Mouse (Mus musculus) kidney, embryonic 15.5 days (tissue): ENCODE data around the gene Olfr1396. TPM values are rescaled to one million over a fixed set of nuclear protein-coding genes. Genes with fewer than 3 reads are reported as not detected.
A peak's percentile ranks its signal among the peaks of the same experiment; 100 is the strongest.

Experiments used
- ATAC-seq: fragments of 200-750 bp; cut with Nextera tagmentation; replicated peaks from 2 replicates; pipeline ENCODE4 v1.8.0; 2017; ENCODE audit warnings: moderate TSS enrichment; ENCODE audit not compliant: low FRiP score
- H3K27ac ChIP-seq: fragments of 300-500 bp; sonication (generic); 2 replicates; pipeline ENCODE4 v1.5.1; 2015; ENCODE audit warnings: mild to moderate bottlenecking, inconsistent platforms
- H3K27me3 ChIP-seq: fragments of 300-500 bp; sonication (generic); 2 replicates; pipeline ENCODE4 v1.6.1; 2015; ENCODE audit warnings: inconsistent platforms
- H3K36me3 ChIP-seq: fragments of 300-500 bp; sonication (generic); 2 replicates; pipeline ENCODE4 v1.6.1; 2015; ENCODE audit warnings: inconsistent platforms
- H3K4me1 ChIP-seq: fragments of 300-500 bp; sonication (generic); 2 replicates; pipeline ENCODE4 v1.6.1; 2015; ENCODE audit warnings: inconsistent platforms
- H3K4me2 ChIP-seq: fragments of 300-500 bp; sonication (generic); 2 replicates; pipeline ENCODE4 v1.6.1; 2015; ENCODE audit warnings: moderate library complexity, mild to moderate bottlenecking, inconsistent platforms
- H3K4me3 ChIP-seq: fragments of 300-500 bp; sonication (generic); replicated peaks from 2 replicates; pipeline ENCODE4 v1.5.1; 2015; ENCODE audit warnings: mild to moderate bottlenecking, inconsistent platforms
- H3K9ac ChIP-seq: fragments of 300-500 bp; sonication (generic); 2 replicates; pipeline ENCODE4 v1.6.1; 2015; ENCODE audit warnings: mild to moderate bottlenecking, inconsistent platforms
- H3K9me3 ChIP-seq: fragments of 300-500 bp; sonication (generic); replicated peaks from 2 replicates; pipeline ENCODE4 v1.6.1; 2016; ENCODE audit warnings: inconsistent platforms
- WGBS: fragments of 180-500 bp; shearing (Covaris S2); methylation state at CpG from one replicate; pipeline ENCODE4 v1.1.7; 2015; ENCODE audit warnings: mixed read lengths; 5-methylcytosine and 5-hydroxymethylcytosine counted together
- polyA plus RNA-seq: library from polyadenylated mRNA; unstranded; fragments of >200 nt; fragmentation: Nextera tagmentation; extraction: Ambion mirVana; gene quantifications from 2 replicates; pipeline ENCODE4 v1.2.1, GENCODE M21; 2015

The Olfr1396 gene
- polyA plus RNA-seq, 1 experiment from 2014 or later, result not detected

GRCm38 (mm10) chr11:49088990-49089652 lies 25.6 kb downstream of the Olfr1396 start:
- Histone ChIP-seq H3K27me3 (no peaks in the 10 kb centered on the region), H3K4me1 (peaks cover 12% of the 10 kb centered on the region), H3K4me2 (no peak overlapping the region; the same call in 1 of the 2 replicates), H3K36me3 (no peaks in the 10 kb centered on the region), H3K9ac (no peak overlapping the region), H3K4me3 (no peak overlapping the region), H3K9me3 (no peaks in the 10 kb centered on the region), H3K27ac (no peak overlapping the region)
- no peak for ATAC-seq
- WGBS, result 90% methylated on average over 5 of the region's 5 CpGs

DNA sequence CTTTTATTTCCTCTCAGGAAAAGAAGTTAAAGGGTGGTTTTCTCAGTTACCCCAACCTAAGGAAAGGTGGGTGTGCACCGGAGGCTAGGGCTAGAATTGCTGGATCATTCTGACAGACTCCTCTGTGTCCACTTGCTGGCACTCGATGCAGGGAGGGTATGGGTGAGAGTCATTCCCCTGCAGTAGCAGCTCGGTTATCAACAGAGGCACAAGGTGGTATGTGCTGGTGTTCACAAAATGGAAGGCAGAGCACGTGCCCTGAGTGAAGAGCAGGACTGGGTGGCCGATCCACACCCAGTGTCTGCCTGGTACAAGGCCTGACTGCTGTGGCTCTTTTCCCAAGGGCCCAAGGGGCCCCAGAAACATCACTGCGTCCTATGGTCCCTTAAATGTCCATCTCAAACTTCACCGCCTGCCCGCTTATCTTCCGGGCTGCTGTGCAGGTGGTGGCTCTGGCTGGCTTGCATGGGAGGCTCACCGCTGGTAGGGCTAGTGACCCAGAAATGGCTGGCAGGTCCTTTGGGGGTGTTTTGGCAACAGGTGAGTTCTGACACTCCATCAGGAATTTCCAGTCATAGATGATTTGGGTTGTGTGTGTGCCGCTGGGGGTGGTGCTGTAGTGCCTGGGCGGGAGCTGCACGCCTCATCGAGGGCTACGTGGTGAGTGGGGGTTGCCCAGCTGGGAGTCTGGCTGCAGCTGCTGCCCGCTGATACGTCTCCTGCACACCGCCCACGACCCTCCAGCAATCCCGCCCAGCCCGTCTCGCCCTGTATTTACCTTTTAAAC lies 26.7 kb downstream of the Olfr1396 start:
- Histone ChIP-seq H3K4me1 (peaks cover 12% of the 10 kb centered on the region), H3K27me3 (no peaks in the 10 kb centered on the region), H3K36me3 (no peaks in the 10 kb centered on the region), H3K4me3 (peak overlapping the region; percentile 14; the same call in 1 of the 2 replicates), H3K4me2 (peak overlapping the region; percentile 52), H3K9ac (no peak overlapping the region), H3K9me3 (no peaks in the 10 kb centered on the region), H3K27ac (no peak overlapping the region)
- WGBS, result 43% methylated on average over 22 of the region's 22 CpGs
- ATAC-seq, result peak; percentile 93; the same call in 1 of the 2 replicates

GRCm38 (mm10) chr11:49086858-49087361 lies 27.8 kb downstream of the Olfr1396 start:
- H3K27ac ChIP-seq, result no peak overlapping the region
- no peak overlapping the region for H3K4me2 ChIP-seq
- no peak overlapping the region for H3K4me3 ChIP-seq
- no peaks in the 10 kb centered on the region for H3K9me3 ChIP-seq
- H3K4me1 ChIP-seq, result peaks cover 12% of the 10 kb centered on the region
- H3K27me3 ChIP-seq, result no peaks in the 10 kb centered on the region
- ATAC-seq, result no peak
- no peak overlapping the region for H3K9ac ChIP-seq
- WGBS, result 74% methylated on average over 6 of the region's 6 CpGs
- no peaks in the 10 kb centered on the region for H3K36me3 ChIP-seq

- no peak overlapping the region for H3K9ac ChIP-seq
- H3K4me3 ChIP-seq, result no peak overlapping the region
- no peaks in the 10 kb centered on the region for H3K27me3 ChIP-seq
- H3K4me1 ChIP-seq, result peaks cover 16% of the 10 kb centered on the region
- ATAC-seq, result no peak
- H3K36me3 ChIP-seq, result no peaks in the 10 kb centered on the region
- H3K27ac ChIP-seq, result no peak overlapping the region
- WGBS, result 44% methylated on average over 3 of the region's 3 CpGs
- no peaks in the 10 kb centered on the region for H3K9me3 ChIP-seq
- H3K4me2 ChIP-seq, result no peak overlapping the region
Observed at GRCm38 (mm10) chr11:49084875-49085274, 29.8 kb downstream of the Olfr1396 start.

DNA sequence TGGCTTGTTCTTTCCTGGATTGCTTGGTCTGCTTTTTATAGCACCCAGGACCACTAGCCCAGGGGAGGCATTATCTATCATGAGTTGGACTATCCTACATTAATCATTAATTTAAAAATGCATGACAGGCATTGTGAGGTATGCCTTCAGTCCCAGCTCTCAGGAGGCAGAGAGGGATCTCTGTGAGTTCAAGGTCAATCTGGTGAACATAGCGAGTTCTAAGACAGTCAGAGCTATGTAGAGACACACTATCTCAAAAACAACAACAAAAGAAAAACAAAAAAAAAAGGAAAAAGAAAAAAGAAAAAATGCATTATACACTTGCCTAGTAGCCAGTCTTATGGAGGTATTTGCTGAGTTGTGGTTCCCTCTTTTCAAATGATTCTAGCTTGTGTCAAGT lies 30.3 kb downstream of the Olfr1396 start:
- Histone ChIP-seq H3K9me3 (no peaks in the 10 kb centered on the region), H3K27me3 (no peaks in the 10 kb centered on the region), H3K36me3 (no peaks in the 10 kb centered on the region), H3K4me2 (no peak overlapping the region), H3K4me3 (no peak overlapping the region), H3K27ac (no peak overlapping the region), H3K4me1 (peaks cover 16% of the 10 kb centered on the region), H3K9ac (no peak overlapping the region)
- no peak for ATAC-seq
- WGBS, result 57% methylated on average over 1 of the region's 1 CpGs

- Histone ChIP-seq H3K4me2 (no peak overlapping the region), H3K4me1 (peaks cover 16% of the 10 kb centered on the region), H3K9me3 (no peaks in the 10 kb centered on the region), H3K27me3 (no peaks in the 10 kb centered on the region), H3K9ac (no peak overlapping the region), H3K4me3 (no peak overlapping the region), H3K36me3 (no peaks in the 10 kb centered on the region), H3K27ac (no peak overlapping the region)
- ATAC-seq, result no peak
- WGBS, result 73% methylated on average over 3 of the region's 3 CpGs
Observed at GRCm38 (mm10) chr11:49083808-49084207, 30.9 kb downstream of the Olfr1396 start.

- no peaks in the 10 kb centered on the region for H3K36me3 ChIP-seq
- H3K9ac ChIP-seq, result no peak overlapping the region
- 83% methylated on average over 1 of the region's 1 CpGs for WGBS
- no peaks in the 10 kb centered on the region for H3K27me3 ChIP-seq
- H3K4me2 ChIP-seq, result no peak overlapping the region
- H3K4me1 ChIP-seq, result peaks cover 13% of the 10 kb centered on the region
- no peak overlapping the region for H3K27ac ChIP-seq
- H3K4me3 ChIP-seq, result no peak overlapping the region
- H3K9me3 ChIP-seq, result no peaks in the 10 kb centered on the region
- no peak for ATAC-seq
Observed at GRCm38 (mm10) chr11:49083146-49083545, 31.5 kb downstream of the Olfr1396 start.

GRCm38 (mm10) chr11:49081886-49082285 lies 32.8 kb downstream of the Olfr1396 start:
- H3K9ac ChIP-seq, result no peak overlapping the region
- 61% methylated on average over 3 of the region's 3 CpGs for WGBS
- H3K4me3 ChIP-seq, result no peak overlapping the region
- H3K4me2 ChIP-seq, result no peak overlapping the region
- ATAC-seq, result no peak
- H3K9me3 ChIP-seq, result no peaks in the 10 kb centered on the region
- H3K4me1 ChIP-seq, result 0 out of 2 replicates have a peak, but pooled peaks cover 8% of the 10 kb centered on the region
- H3K36me3 ChIP-seq, result no peaks in the 10 kb centered on the region
- H3K27ac ChIP-seq, result 0 out of 2 replicates have a peak overlapping the region, but pooled peaks have one; percentile 49
- no peaks in the 10 kb centered on the region for H3K27me3 ChIP-seq

DNA sequence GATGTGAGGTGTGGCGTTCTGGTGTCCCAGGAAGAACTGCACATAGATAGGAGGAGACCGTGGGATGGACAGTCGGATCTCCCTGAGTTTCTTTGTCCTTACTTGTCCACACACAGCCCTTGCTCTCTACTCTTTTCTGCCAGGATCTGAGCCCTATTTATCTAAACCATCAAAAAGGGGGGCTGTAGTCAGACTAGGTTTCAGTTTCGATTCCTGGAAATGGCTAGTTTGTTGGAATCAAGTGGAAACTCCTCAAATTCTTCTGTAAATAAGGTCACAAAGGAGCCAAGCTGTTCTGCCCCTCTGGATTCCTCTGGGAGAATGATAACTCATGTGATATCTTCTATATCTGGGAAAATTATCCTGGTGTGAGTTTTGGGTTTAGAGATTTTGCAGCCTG lies 33.3 kb downstream of the Olfr1396 start:
- H3K27me3 ChIP-seq, result no peaks in the 10 kb centered on the region
- H3K27ac ChIP-seq, result no peak overlapping the region
- 71% methylated on average over 4 of the region's 4 CpGs for WGBS
- H3K9me3 ChIP-seq, result no peaks in the 10 kb centered on the region
- H3K36me3 ChIP-seq, result no peaks in the 10 kb centered on the region
- no peak overlapping the region for H3K4me2 ChIP-seq
- 0 out of 2 replicates have a peak, but pooled peaks cover 8% of the 10 kb centered on the region for H3K4me1 ChIP-seq
- H3K9ac ChIP-seq, result no peak overlapping the region
- no peak overlapping the region for H3K4me3 ChIP-seq
- no peak for ATAC-seq

DNA sequence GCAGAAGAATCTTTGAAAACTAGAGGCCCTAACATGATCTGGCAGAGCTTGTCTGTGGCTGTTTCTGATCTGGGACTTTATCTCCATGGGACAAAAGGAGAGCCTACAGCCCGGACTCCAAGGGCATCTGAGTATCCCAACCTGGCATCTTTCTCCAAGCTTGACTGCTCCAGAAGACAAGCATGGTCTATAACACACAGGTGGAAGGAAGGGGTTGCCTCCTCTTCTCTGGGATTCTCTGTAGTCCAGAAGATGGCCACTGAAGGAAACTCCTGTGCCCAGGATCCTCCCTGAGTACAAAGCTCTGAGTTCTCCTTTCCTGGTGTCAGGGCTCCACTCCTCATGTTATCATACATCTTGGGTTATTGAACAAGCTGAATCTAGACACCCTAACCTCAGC lies 34.0 kb downstream of the Olfr1396 start:
- WGBS, result 75% methylated on average over 1 of the region's 1 CpGs
- ATAC-seq, result no peak
- Histone ChIP-seq H3K9me3 (no peaks in the 10 kb centered on the region), H3K4me3 (no peak overlapping the region), H3K4me2 (no peak overlapping the region), H3K4me1 (0 out of 2 replicates have a peak, but pooled peaks cover 8% of the 10 kb centered on the region), H3K9ac (no peak overlapping the region), H3K27me3 (no peaks in the 10 kb centered on the region), H3K36me3 (no peaks in the 10 kb centered on the region), H3K27ac (no peak overlapping the region)

GRCm38 (mm10) chr11:49078719-49079118 lies 36.0 kb downstream of the Olfr1396 start:
- Histone ChIP-seq H3K4me3 (no peak overlapping the region), H3K4me1 (0 out of 2 replicates have a peak, but pooled peaks cover 4% of the 10 kb centered on the region), H3K9me3 (no peaks in the 10 kb centered on the region), H3K9ac (no peak overlapping the region), H3K27ac (no peak overlapping the region), H3K27me3 (no peaks in the 10 kb centered on the region), H3K36me3 (no peaks in the 10 kb centered on the region), H3K4me2 (no peak overlapping the region)
- WGBS, result 79% methylated on average over 3 of the region's 3 CpGs
- ATAC-seq, result no peak

GRCm38 (mm10) chr11:49077012-49077411 lies 37.7 kb downstream of the Olfr1396 start:
- WGBS, result 60% methylated on average over 1 of the region's 1 CpGs
- Histone ChIP-seq H3K27ac (peak overlapping the region; percentile 79; the same call in 1 of the 2 replicates), H3K9ac (no peak overlapping the region), H3K4me2 (no peak overlapping the region), H3K4me1 (0 out of 2 replicates have a peak, but pooled peaks cover 4% of the 10 kb centered on the region), H3K4me3 (no peak overlapping the region), H3K27me3 (no peaks in the 10 kb centered on the region), H3K36me3 (no peaks in the 10 kb centered on the region), H3K9me3 (no peaks in the 10 kb centered on the region)
- no peak for ATAC-seq
